Mouse (Mus musculus) neural tube, embryonic 11.5 days (tissue): ENCODE measurements around the gene Sac3d1. TPM values are rescaled to one million over a fixed set of nuclear protein-coding genes. Genes with fewer than 3 reads are reported as not detected.

Experiments used
- ATAC-seq: fragments of 200-750 bp; cut with Nextera tagmentation; 2 replicates; pipeline ENCODE4 v1.8.0; 2017; ENCODE audit warnings: moderate number of reproducible peaks, mild to moderate bottlenecking, moderate TSS enrichment, moderate library complexity; ENCODE audit not compliant: insufficient read depth, low FRiP score, low TSS enrichment
- DNase-seq: peaks from one replicate; pipeline ENCODE4 v3.0.0-alpha.2; 2015; ENCODE audit warnings: low spot score
- H3K27ac ChIP-seq: fragments of 300-500 bp; sonication (generic); 2 replicates; pipeline ENCODE4 v1.5.1; 2014; ENCODE audit warnings: low read depth, mild to moderate bottlenecking, low read length
- H3K27me3 ChIP-seq: fragments of 300-500 bp; sonication (generic); 2 replicates; pipeline ENCODE4 v1.6.1; 2014; ENCODE audit warnings: mild to moderate bottlenecking, low read length, mixed read lengths; ENCODE audit not compliant: control insufficient read depth, insufficient read depth
- H3K36me3 ChIP-seq: fragments of 300-500 bp; sonication (generic); 2 replicates; pipeline ENCODE4 v1.6.1; 2014; ENCODE audit warnings: mild to moderate bottlenecking, low read length, moderate library complexity, mixed read lengths; ENCODE audit not compliant: control insufficient read depth, insufficient read depth
- H3K4me1 ChIP-seq: fragments of 300-500 bp; sonication (generic); 2 replicates; pipeline ENCODE4 v1.6.1; 2014; ENCODE audit warnings: low read length, mixed read lengths; ENCODE audit not compliant: control insufficient read depth, insufficient read depth
- H3K4me2 ChIP-seq: fragments of 300-500 bp; sonication (generic); 2 replicates; pipeline ENCODE4 v1.6.1; 2014; ENCODE audit warnings: low read depth, mild to moderate bottlenecking, moderate library complexity
- H3K4me3 ChIP-seq: fragments of 300-500 bp; sonication (generic); 2 replicates; pipeline ENCODE4 v1.5.1; 2014; ENCODE audit warnings: low read depth, low read length
- H3K9ac ChIP-seq: fragments of 300-500 bp; sonication (generic); 2 replicates; pipeline ENCODE4 v1.6.1; 2014; ENCODE audit warnings: mild to moderate bottlenecking, low read length
- H3K9me3 ChIP-seq: fragments of 300-500 bp; sonication (generic); 2 replicates; pipeline ENCODE4 v1.6.1; 2016; ENCODE audit warnings: low read length; ENCODE audit not compliant: control insufficient read depth
- WGBS: fragments of 180-500 bp; shearing (Covaris S2); extraction: QIAGEN DNeasy Blood & Tissue Kit; methylation state at CpG from one replicate; pipeline ENCODE4 v1.1.7; 2014; 5-methylcytosine and 5-hydroxymethylcytosine counted together
- polyA plus RNA-seq: library from polyadenylated mRNA; unstranded; fragments of >200 nt; fragmentation: Nextera tagmentation; extraction: Ambion mirVana; gene quantifications from 2 replicates; pipeline ENCODE4 v1.2.1, GENCODE M21; 2014

Gene Sac3d1
- polyA plus RNA-seq, 1 experiment from 2014 or later = 66.1 TPM

DNA sequence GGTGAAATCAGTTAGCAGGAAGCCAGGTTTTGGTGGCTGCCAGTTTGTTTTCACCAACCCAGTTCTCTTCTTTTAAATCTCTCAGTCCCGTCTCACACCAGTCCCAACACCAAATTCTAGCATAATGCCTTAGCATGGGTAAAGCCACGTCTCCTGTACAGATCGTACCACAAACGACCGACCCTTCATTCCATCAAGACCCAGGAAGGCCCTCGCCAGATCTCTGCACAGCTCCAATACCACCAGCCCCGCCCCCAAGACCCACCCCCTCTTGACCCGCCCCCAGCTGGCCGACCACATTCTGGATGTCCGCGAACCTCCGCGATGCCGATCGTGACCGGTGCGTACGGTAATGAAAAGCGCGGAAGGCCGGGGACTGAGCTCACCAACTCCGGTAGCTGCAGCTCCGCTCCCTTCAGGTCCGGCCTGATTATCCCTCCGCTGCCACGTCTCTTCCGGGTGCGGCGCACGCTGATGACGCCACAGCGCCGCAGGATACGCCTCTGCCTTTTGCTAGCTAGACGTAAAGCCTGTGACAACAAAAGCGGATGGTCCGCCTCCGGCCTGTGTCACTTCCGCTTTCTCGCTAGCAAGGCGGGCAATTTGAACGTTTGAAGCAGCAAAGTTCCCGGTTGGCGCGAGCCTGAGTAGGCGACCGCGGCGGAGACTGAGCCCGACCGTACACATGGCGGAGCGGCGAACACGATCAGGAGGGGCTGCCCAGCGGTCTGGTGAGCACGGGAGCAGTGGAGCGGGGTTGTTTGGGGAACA, 33.8 kb downstream of the Sac3d1 start, which contains the start of the genes Zfpl1 and Cdca5:
Gene Zfpl1 (minus strand): TSS at position 479 of the 771 bp plus-strand sequence.
Gene Cdca5 (plus strand): TSS at position 506 of the 771 bp plus-strand sequence.
- DNase-seq (peak; percentile 99), ATAC-seq (peak; percentile 86)
- WGBS = under 1% methylated on average over 58 of the region's 58 CpGs
- peak within 1 kb of the TSS; percentile 90 for H3K4me2 ChIP-seq
- H3K4me3 ChIP-seq = peak within 1 kb of the TSS; percentile 84
- H3K9ac ChIP-seq = peak within 1 kb of the TSS; percentile 72
- H3K9me3 ChIP-seq = no peaks in the 10 kb centered on the region
- H3K36me3 ChIP-seq = peaks cover 5% of the 10 kb centered on the region
- H3K27me3 ChIP-seq = no peaks in the 10 kb centered on the region
- peaks cover 6% of the 10 kb centered on the region for H3K4me1 ChIP-seq
- H3K27ac ChIP-seq = no peak within 1 kb of the TSS

DNA sequence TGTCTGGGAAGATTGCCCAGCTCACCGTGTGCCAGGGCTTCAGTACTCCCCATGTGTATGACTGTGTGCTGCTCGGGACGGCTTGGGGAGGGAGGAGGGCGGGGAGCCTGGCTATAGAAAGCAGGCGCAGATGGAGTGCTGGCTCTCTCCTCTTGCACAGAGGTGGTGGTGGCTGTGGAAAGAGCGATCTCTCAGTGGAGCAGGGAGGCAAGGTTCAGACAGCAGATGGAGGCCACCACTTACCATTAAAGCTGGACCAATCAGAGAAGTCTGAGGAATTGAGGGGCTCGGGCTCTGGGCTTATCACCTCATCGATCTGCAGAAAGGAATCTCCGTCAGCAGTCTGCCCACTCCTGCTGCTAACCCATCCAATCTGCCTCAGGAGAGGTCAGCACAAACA, 36.3 kb downstream of the Sac3d1 start, which contains the start of gene Gm28374:
Gene Gm28374 (minus strand): TSS at position 101 of the 400 bp plus-strand sequence.
- no peaks in the 10 kb centered on the region for H3K27me3 ChIP-seq
- no peak within 1 kb of the TSS for H3K9ac ChIP-seq
- 94% methylated on average over 9 of the region's 9 CpGs for WGBS

GRCm38 (mm10) chr19:6079983-6080480, 38.4 kb downstream of the Sac3d1 start, which contains the start of gene Tmem262:
Gene Tmem262, plus strand, starts transcription at chr19:6080033.
- no peak within 1 kb of the TSS for H3K4me2 ChIP-seq
- ATAC-seq = no peak
- H3K36me3 ChIP-seq = peaks cover 3% of the 10 kb centered on the region
- H3K27me3 ChIP-seq = no peaks in the 10 kb centered on the region
- no peak within 1 kb of the TSS for H3K27ac ChIP-seq
- H3K9me3 ChIP-seq = no peaks in the 10 kb centered on the region
- WGBS = 92% methylated on average over 12 of the region's 12 CpGs
- no peak within 1 kb of the TSS for H3K9ac ChIP-seq
- no peak for DNase-seq
- peaks cover 13% of the 10 kb centered on the region for H3K4me1 ChIP-seq
- H3K4me3 ChIP-seq = no peak within 1 kb of the TSS

More for the DNA sequence above, 36.3 kb downstream of the Sac3d1 start, which contains the start of gene Gm28374:
- Histone ChIP-seq H3K4me3 (no peak within 1 kb of the TSS), H3K27ac (no peak within 1 kb of the TSS), H3K4me2 (no peak within 1 kb of the TSS), H3K4me1 (peaks cover 6% of the 10 kb centered on the region), H3K36me3 (peaks cover 3% of the 10 kb centered on the region), H3K9me3 (no peaks in the 10 kb centered on the region)
- no peak for DNase-seq
- no peak for ATAC-seq

GRCm38 (mm10) chr19:6076564-6077393, 41.7 kb downstream of the Sac3d1 start, which contains the start of gene Vps51:
Gene Vps51, minus strand, starts transcription at chr19:6077231.
- peaks cover 4% of the 10 kb centered on the region for H3K36me3 ChIP-seq
- ATAC-seq (peak; percentile 77), DNase-seq (peak; percentile 89)
- no peaks in the 10 kb centered on the region for H3K27me3 ChIP-seq
- H3K4me3 ChIP-seq = peak within 1 kb of the TSS; percentile 75
- peaks cover 7% of the 10 kb centered on the region for H3K4me1 ChIP-seq
- H3K9ac ChIP-seq = peak within 1 kb of the TSS; percentile 83
- peak within 1 kb of the TSS; percentile 87 for H3K4me2 ChIP-seq
- peak within 1 kb of the TSS; percentile 58; the same call in 1 of the 2 replicates for H3K27ac ChIP-seq
- under 1% methylated on average over 33 of the region's 33 CpGs for WGBS
- no peaks in the 10 kb centered on the region for H3K9me3 ChIP-seq

- Histone ChIP-seq H3K9ac (no peak overlapping the region), H3K4me2 (no peak overlapping the region), H3K9me3 (no peaks in the 10 kb centered on the region), H3K27me3 (no peaks in the 10 kb centered on the region), H3K4me1 (peaks cover 7% of the 10 kb centered on the region), H3K36me3 (peaks cover 2% of the 10 kb centered on the region; the same call in 1 of the 2 replicates), H3K4me3 (no peak overlapping the region), H3K27ac (no peak overlapping the region)
- DNase-seq (no peak), ATAC-seq (no peak)
- 91% methylated on average over 5 of the region's 5 CpGs for WGBS
Observed at GRCm38 (mm10) chr19:6073889-6074288, 44.6 kb downstream of the Sac3d1 start.

- Histone ChIP-seq H3K27me3 (no peaks in the 10 kb centered on the region), H3K4me2 (no peak overlapping the region), H3K9me3 (no peaks in the 10 kb centered on the region), H3K9ac (no peak overlapping the region), H3K4me1 (peaks cover 15% of the 10 kb centered on the region), H3K27ac (no peak overlapping the region), H3K36me3 (peaks cover 2% of the 10 kb centered on the region; the same call in 1 of the 2 replicates), H3K4me3 (no peak overlapping the region)
- DNase-seq (no peak), ATAC-seq (no peak)
- 92% methylated on average over 19 of the region's 19 CpGs for WGBS
Observed at GRCm38 (mm10) chr19:6071261-6071660, 47.2 kb downstream of the Sac3d1 start.

DNA sequence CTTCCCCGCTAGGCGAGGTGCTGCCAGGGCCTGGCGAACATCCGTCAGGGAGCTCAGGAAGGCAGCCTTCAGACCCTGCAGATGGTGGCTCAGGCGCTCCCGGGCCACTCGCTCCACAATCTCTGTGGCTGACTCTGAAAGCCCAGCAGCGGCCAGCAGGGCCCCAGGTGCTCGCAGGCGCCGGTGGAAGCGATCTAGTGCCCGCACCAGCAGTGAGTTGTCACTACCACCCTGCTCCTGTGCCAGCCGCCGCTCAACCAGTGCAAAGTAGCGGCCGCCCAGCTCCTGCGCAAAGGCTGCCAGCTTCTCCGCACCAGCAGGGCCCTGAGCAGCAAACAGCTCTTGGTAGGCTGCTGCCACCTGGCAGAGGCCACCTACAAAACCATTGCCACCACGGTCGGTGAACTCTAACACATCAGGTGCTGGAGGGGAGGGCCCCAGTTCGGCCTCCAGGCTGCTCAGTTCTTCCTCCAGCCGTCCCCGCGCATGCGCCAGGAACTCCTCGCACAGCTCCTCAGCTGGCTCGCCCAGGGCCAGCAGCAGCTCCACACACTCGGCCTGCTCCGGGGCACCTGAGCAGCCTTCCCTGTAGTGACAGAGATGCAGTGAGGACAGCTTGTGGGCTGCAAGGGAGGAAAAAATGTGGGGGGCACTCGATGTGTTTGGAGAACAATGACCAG, 47.7 kb downstream of the Sac3d1 start:
- Histone ChIP-seq H3K9me3 (no peaks in the 10 kb centered on the region), H3K4me1 (peaks cover 14% of the 10 kb centered on the region), H3K27me3 (no peaks in the 10 kb centered on the region), H3K9ac (no peak overlapping the region), H3K36me3 (peaks cover 2% of the 10 kb centered on the region; the same call in 1 of the 2 replicates), H3K27ac (no peak overlapping the region), H3K4me2 (no peak overlapping the region), H3K4me3 (no peak overlapping the region)
- DNase-seq (no peak), ATAC-seq (no peak)
- WGBS = 91% methylated on average over 31 of the region's 31 CpGs

DNA sequence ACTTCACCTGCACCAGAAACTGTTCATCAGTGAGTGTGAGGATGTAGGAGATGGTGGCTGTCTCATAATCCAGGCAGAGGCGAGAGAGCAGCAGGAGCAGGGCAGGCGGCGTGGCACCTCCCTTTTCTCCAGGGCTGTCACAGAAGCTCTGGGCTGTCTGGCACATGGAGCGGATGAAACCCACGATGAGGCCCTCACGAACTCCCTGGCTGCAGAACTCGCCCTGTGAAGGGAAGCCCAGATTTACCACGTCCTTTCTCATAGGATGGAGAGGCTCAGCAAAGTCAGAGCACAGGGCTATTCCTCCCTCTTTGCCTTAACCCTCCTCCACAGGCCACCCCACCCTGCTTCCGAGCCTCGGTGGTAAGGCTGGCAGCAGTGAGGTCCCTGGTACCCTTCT, 48.6 kb downstream of the Sac3d1 start:
- DNase-seq (no peak), ATAC-seq (no peak)
- Histone ChIP-seq H3K27ac (no peak overlapping the region), H3K4me1 (peaks cover 14% of the 10 kb centered on the region), H3K27me3 (no peaks in the 10 kb centered on the region), H3K4me3 (no peak overlapping the region), H3K9ac (no peak overlapping the region), H3K36me3 (peaks cover 2% of the 10 kb centered on the region; the same call in 1 of the 2 replicates), H3K9me3 (no peaks in the 10 kb centered on the region), H3K4me2 (no peak overlapping the region)
- 92% methylated on average over 10 of the region's 10 CpGs for WGBS
